Mouse (Mus musculus): ENCODE measurements around the gene Fgfr2. TPM values are rescaled to one million over a fixed set of nuclear protein-coding genes. Genes with fewer than 3 reads are reported as not detected.

Gene Fgfr2
- polyA plus RNA-seq, 1 experiment from 2014 or later, result 137 TPM

DNA sequence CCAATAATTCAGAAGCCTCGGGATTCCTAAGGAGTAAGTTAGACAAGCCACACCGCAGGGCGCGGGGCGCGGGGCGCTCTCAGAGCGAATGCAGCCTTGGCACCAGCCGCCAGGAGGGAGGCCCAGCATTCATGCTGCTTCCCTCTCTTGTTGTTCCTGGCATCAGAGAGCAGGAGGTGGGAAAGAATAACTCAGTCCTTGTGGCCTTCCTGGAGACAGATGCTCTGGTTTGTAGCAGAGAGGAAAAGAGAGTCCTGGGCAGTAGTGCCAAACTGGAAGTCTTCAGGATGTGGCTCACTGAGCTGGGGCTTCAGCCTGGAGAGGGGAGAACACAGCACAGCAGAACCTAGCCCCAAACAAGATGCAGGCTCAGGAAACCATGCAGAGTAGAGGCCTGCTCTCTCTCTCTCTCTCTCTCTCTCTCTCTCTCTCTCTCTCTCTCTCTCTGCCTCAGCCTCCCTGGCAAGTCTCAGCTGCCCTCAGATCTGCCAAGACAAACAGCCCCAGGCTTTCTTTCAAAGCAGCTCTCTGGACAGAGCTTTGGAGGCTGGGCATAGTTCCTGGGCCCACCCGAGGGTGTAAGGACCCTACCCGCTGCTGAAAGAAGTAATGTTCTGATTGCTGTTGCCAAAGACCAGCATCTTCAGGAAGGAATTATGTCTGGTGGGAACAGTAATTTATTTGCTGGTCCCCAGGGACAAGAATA is 2790.5 kb downstream of the Fgfr2 start:
- Histone ChIP-seq H3K27me3 (no peaks in the 10 kb centered on the region), H3K4me2 (replicated peaks) (no peak overlapping the region), H3K4me3 (replicated peaks) (no peak overlapping the region), H3K27ac (replicated peaks) (peak overlapping the region; percentile 83), H3K36me3 (no peaks in the 10 kb centered on the region), H3K4me1 (peaks cover 41% of the 10 kb centered on the region), H3K9me3 (replicated peaks) (no peaks in the 10 kb centered on the region), H3K9ac (no peak overlapping the region)
- ATAC-seq (ENCODE audit: insufficient number of reproducible peaks, low FRiP score, low TSS enrichment, low read depth), result peak; percentile 49; the same call in 1 of the 2 replicates
- 50% methylated on average over 11 of the region's 11 CpGs for WGBS

DNA sequence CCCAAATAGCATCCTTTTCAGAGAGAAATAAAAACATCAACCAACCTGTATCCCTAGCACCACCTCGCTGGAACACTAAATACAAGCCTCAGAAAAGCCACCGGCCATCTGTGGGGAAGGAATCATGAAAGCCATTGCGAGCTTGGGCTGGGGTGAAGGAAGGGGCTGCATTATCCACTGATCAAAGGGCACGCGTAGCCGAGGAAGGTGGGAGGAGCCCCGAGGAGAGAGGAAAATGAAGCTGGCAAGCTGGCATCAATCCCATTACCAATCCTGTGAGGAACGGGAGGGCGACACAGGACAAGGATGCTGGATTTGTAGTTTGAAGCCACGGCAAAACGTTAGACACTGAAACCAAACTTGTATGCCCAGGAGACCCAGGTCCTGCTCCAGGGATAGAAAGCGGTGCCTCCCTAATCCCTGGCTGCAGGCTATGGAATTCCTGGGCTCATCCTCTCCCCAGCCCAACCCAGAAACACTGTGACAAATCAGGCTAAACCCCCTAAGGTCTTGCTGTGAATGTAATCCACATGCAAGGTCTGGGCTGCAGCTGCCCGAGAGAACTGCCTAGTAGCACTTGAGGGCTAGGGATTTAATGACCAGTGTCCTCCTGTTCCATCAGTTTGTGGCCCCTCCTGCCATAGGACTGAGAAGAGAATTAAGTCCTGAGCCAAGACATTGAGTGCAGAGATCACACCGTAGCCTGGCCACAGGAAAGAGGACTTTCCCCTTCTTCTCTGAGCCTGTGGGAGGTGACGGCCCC is 2795.4 kb downstream of the Fgfr2 start:
- Histone ChIP-seq H3K9me3 (replicated peaks) (no peaks in the 10 kb centered on the region), H3K9ac (no peak overlapping the region), H3K27me3 (no peaks in the 10 kb centered on the region), H3K4me3 (replicated peaks) (peak overlapping the region; percentile 1; the same call in 1 of the 2 replicates), H3K4me1 (peaks cover 73% of the 10 kb centered on the region), H3K27ac (replicated peaks) (peak overlapping the region; percentile 77), H3K4me2 (replicated peaks) (peak overlapping the region; percentile 27), H3K36me3 (no peaks in the 10 kb centered on the region)
- WGBS, result 6% methylated on average over 15 of the region's 15 CpGs
- 0 out of 2 replicates have a peak, but pooled peaks have one; percentile 35 for ATAC-seq (ENCODE audit: insufficient number of reproducible peaks, low FRiP score, low TSS enrichment, low read depth)

DNA sequence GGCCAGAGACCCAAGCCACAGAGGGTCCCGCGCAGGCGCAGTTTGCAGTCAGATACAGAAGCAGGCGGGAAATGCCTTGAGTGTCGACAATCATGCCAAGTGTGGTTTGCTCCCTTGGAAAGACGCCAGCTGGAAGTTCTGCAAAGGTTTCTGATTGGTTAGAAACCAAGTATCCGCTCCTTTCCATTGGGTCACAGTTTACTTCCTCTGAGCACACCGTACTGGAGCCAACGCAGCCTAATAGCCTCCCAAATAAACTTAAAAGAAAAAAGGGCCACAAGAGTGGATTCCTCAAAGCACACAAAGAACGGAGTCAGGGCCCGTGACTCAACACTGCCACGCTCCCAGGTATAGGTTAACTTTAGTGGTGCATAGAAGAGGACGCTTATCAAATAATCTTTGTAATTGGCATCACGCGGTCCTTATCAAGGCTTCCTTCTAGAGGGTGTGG is 2797.1 kb downstream of the Fgfr2 start:
- H3K9me3 ChIP-seq (replicated peaks), result no peaks in the 10 kb centered on the region
- no peak overlapping the region for H3K4me3 ChIP-seq (replicated peaks)
- H3K4me2 ChIP-seq (replicated peaks), result no peak overlapping the region; the same call in 1 of the 2 replicates
- H3K27ac ChIP-seq (replicated peaks), result peak overlapping the region; percentile 63; the same call in 1 of the 2 replicates
- H3K27me3 ChIP-seq, result no peaks in the 10 kb centered on the region
- H3K36me3 ChIP-seq, result no peaks in the 10 kb centered on the region
- H3K4me1 ChIP-seq, result peaks cover 69% of the 10 kb centered on the region
- H3K9ac ChIP-seq, result no peak overlapping the region
- no peak for ATAC-seq (ENCODE audit: insufficient number of reproducible peaks, low FRiP score, low TSS enrichment, low read depth)
- WGBS, result 45% methylated on average over 15 of the region's 15 CpGs

DNA sequence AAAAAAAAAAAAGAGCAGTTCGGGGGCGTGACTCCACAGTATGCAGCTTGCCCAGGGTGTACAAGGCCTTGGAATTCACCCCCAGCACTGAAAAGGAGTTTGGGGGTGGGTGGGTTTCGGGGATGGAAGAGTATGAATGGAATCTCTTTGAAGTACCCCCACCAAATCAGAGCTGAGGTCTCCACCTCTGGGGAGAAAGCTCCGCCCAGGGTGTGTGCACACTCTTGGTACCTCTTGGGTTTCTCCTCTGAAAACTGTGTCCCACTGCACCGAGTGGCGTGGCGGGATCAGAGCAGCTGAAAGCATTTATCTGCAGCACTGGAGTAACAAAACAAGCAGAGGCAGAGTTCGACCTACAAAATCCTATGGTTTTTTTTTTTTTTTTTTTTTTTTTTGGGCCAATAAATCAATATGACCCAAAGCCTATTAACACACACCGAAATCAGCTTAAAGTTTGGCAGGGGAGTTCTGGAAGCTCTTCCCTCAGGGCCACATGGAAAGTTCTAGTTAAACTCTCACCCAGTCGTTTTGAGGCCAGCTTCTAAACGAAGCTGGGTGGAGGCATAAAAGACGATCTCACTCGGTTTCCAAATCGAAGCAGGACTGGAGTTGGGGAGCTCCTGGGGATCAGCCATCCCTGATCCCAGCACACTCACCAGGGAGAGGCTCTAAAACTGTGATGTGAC is 2798.3 kb downstream of the Fgfr2 start:
- Histone ChIP-seq H3K4me3 (replicated peaks) (no peak overlapping the region), H3K4me2 (replicated peaks) (no peak overlapping the region), H3K27ac (replicated peaks) (peak overlapping the region; percentile 63), H3K9me3 (replicated peaks) (no peaks in the 10 kb centered on the region), H3K9ac (no peak overlapping the region), H3K36me3 (no peaks in the 10 kb centered on the region), H3K4me1 (peaks cover 72% of the 10 kb centered on the region), H3K27me3 (no peaks in the 10 kb centered on the region)
- 28% methylated on average over 14 of the region's 14 CpGs for WGBS
- no peak for ATAC-seq (ENCODE audit: insufficient number of reproducible peaks, low FRiP score, low TSS enrichment, low read depth)

DNA sequence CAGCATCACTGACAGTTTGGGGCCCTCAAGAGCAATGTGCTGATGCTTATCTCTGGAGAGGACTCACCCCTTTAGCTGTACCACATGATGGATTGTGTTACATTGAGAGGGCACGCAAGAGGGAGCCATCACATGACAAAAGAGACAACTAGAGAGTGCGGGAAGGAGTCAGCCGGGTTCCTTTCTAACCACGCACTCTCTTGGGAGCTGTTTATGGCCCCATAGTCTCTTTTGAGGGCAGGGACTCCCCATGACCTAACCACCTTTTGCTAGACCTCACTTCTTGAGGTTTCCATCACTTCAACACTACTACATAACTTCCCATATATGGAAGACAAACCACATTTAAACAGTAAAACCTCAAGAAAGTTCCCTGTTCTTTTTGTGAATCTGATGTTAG is 2799.4 kb downstream of the Fgfr2 start:
- peaks cover 75% of the 10 kb centered on the region for H3K4me1 ChIP-seq
- no peak overlapping the region; the same call in 1 of the 2 replicates for H3K27ac ChIP-seq (replicated peaks)

DNA sequence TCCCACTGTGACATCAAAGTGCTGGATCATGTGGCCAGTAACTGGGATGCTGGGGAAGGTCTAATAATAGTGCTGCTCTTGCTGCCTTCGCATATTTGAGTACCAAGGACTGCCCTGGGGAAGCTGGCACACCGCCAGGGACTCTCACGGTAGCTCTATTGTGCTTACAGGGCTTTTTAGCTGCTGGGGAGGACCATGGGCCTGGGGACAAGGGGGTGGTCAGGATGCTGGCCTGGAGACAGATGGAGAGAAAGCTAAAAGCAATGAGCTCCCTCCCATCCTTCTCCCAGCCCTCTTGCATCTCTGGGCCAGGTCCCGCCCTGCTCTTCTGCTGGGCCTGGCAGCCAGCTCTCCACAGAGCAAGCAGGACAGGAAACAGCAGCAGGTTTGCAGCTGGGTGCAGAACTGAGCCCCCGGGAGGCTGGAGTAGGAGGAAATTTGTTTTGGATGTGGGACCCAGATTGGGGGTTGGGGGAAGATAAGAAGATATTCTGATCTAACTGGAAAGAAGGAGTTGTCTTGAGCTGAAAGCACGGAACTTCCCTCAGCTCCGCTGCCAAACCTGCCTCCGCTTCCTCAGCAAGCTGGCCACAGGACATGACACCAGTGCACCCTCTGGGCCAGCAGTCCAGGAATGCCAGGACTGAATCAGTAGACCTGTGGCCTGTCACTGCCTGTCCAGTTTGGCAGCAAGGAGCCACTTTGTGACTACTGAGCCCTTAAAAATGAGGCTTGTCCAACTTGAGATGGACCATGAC is 2803.2 kb downstream of the Fgfr2 start:
- ATAC-seq (ENCODE audit: insufficient number of reproducible peaks, low FRiP score, low TSS enrichment, low read depth), result peak; percentile 80
- H3K9me3 ChIP-seq (replicated peaks), result no peaks in the 10 kb centered on the region
- H3K4me2 ChIP-seq (replicated peaks), result no peak overlapping the region
- H3K9ac ChIP-seq, result no peak overlapping the region
- H3K4me1 ChIP-seq, result peaks cover 37% of the 10 kb centered on the region
- 24% methylated on average over 8 of the region's 8 CpGs for WGBS
- no peaks in the 10 kb centered on the region for H3K36me3 ChIP-seq
- H3K4me3 ChIP-seq (replicated peaks), result no peak overlapping the region
- H3K27me3 ChIP-seq, result no peaks in the 10 kb centered on the region
- H3K27ac ChIP-seq (replicated peaks), result peak overlapping the region; percentile 84

More for the DNA sequence above, 2799.4 kb downstream of the Fgfr2 start:
- no peak overlapping the region for H3K4me2 ChIP-seq (replicated peaks)
- H3K9me3 ChIP-seq (replicated peaks), result no peaks in the 10 kb centered on the region
- no peaks in the 10 kb centered on the region for H3K36me3 ChIP-seq
- ATAC-seq (ENCODE audit: insufficient number of reproducible peaks, low FRiP score, low TSS enrichment, low read depth), result no peak
- 87% methylated on average over 4 of the region's 4 CpGs for WGBS
- no peak overlapping the region for H3K9ac ChIP-seq
- no peaks in the 10 kb centered on the region for H3K27me3 ChIP-seq
- no peak overlapping the region for H3K4me3 ChIP-seq (replicated peaks)

DNA sequence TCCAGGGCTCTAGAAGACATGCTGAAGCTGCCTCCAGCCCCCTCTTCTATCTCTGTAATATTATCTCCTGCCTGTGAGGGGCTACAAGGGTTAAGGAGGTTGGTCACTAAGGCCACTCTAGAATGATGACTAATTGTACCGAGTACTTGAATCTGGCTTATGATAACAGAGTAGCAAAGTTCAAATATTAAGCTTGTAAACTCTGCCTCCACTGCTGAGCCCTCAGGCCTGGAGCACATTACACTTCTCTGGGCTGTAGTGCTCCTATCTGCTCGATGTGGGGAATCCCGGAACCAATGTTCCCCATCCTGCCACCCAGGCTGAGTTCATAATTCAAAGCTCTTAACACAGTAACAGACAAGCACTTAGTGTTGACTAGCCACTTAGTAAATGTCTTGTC is 2806.9 kb downstream of the Fgfr2 start:
- WGBS, result 61% methylated on average over 3 of the region's 3 CpGs

DNA sequence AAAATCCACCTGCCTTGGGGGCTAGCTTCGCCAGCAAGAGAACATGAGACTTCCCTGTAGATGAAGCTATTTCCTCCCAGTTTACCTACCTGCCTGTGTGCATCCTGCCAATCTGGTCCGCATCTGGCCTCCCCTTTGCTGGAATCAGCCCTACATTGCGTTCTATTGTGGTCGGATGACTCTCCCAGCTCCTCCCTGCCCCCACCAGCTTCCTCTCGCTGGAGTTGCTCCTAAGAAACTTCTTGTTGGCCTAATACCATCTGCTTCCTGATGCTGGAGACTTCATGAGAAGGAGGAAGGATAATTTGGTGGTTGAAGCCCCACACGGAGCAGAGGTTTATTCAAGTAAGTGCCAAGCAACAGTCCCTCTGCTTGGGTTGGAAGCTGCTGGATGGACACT is 2807.9 kb downstream of the Fgfr2 start:
- peaks cover 13% of the 10 kb centered on the region for H3K4me1 ChIP-seq

More for the DNA sequence above, 2806.9 kb downstream of the Fgfr2 start:
- Histone ChIP-seq H3K9me3 (replicated peaks) (no peaks in the 10 kb centered on the region), H3K27me3 (no peaks in the 10 kb centered on the region), H3K4me1 (peaks cover 23% of the 10 kb centered on the region), H3K4me2 (replicated peaks) (no peak overlapping the region), H3K27ac (replicated peaks) (no peak overlapping the region), H3K36me3 (no peaks in the 10 kb centered on the region), H3K9ac (no peak overlapping the region), H3K4me3 (replicated peaks) (no peak overlapping the region)
- no peak for ATAC-seq (ENCODE audit: insufficient number of reproducible peaks, low FRiP score, low TSS enrichment, low read depth)

DNA sequence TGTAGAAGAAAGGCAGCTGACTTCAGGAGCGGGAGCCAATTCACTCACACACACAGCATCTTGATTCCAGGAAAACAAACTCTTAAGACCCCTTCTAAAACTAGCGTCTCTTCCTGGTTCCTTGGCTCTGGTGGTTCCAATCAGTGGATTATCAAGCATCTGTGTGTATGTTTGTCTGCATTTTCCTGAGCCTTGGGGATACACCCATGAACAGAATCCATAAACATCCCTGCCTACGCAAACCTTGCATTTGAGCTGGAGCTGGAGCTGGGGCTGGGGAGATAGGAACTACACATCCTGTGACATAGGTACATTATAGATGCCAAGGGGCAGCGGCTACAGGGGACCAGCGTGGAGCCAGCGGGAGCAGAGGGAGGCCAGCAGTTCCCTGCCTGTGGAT is 2808.5 kb downstream of the Fgfr2 start:
- no peak overlapping the region for H3K4me2 ChIP-seq (replicated peaks)
- H3K4me3 ChIP-seq (replicated peaks), result no peak overlapping the region
- no peak for ATAC-seq (ENCODE audit: insufficient number of reproducible peaks, low FRiP score, low TSS enrichment, low read depth)
- H3K4me1 ChIP-seq, result peaks cover 7% of the 10 kb centered on the region
- no peak overlapping the region for H3K27ac ChIP-seq (replicated peaks)
- H3K36me3 ChIP-seq, result no peaks in the 10 kb centered on the region
- WGBS, result 88% methylated on average over 6 of the region's 6 CpGs
- H3K9me3 ChIP-seq (replicated peaks), result no peaks in the 10 kb centered on the region
- H3K9ac ChIP-seq, result no peak overlapping the region
- H3K27me3 ChIP-seq, result no peaks in the 10 kb centered on the region

More for the DNA sequence above, 2807.9 kb downstream of the Fgfr2 start:
- H3K27me3 ChIP-seq, result no peaks in the 10 kb centered on the region
- no peak overlapping the region for H3K9ac ChIP-seq
- H3K4me2 ChIP-seq (replicated peaks), result no peak overlapping the region
- H3K36me3 ChIP-seq, result no peaks in the 10 kb centered on the region
- H3K27ac ChIP-seq (replicated peaks), result no peak overlapping the region
- ATAC-seq (ENCODE audit: insufficient number of reproducible peaks, low FRiP score, low TSS enrichment, low read depth), result no peak
- no peak overlapping the region for H3K4me3 ChIP-seq (replicated peaks)
- H3K9me3 ChIP-seq (replicated peaks), result no peaks in the 10 kb centered on the region
- WGBS, result 58% methylated on average over 6 of the region's 6 CpGs

DNA sequence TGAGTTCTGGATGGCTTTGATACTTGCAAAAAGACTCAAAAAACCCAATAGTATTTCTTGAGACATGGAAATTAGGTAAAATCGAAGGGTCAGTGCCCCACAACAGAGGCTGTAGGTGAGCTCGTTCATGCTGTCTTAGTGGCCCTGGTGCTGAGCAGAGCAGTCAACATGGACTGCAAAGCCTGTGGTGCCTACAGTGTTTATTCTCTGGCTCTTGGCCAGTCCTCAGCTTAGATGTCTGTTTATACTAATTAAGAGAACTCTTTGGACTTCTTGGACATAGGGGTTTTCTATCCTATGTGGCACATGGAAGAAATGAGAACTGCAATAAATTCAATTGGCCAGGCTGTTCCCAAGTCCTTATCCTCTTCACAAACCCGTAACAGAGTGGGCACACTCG is 2811.8 kb downstream of the Fgfr2 start:
- no peak overlapping the region for H3K9ac ChIP-seq
- no peak overlapping the region for H3K4me2 ChIP-seq (replicated peaks)
- H3K27ac ChIP-seq (replicated peaks), result no peak overlapping the region
- H3K9me3 ChIP-seq (replicated peaks), result no peaks in the 10 kb centered on the region
- ATAC-seq (ENCODE audit: insufficient number of reproducible peaks, low FRiP score, low TSS enrichment, low read depth), result no peak
- no peak overlapping the region for H3K4me3 ChIP-seq (replicated peaks)
- peaks cover 9% of the 10 kb centered on the region; the same call in 1 of the 2 replicates for H3K4me1 ChIP-seq
- no peaks in the 10 kb centered on the region for H3K36me3 ChIP-seq
- 76% methylated on average over 4 of the region's 4 CpGs for WGBS
- H3K27me3 ChIP-seq, result no peaks in the 10 kb centered on the region

Data from embryonic facial prominence, embryonic 15.5 days (tissue).